Mouse (Mus musculus) thymus, adult 2 months (tissue): Measurements from ENCODE around the gene Dapk2. TPM values are rescaled to one million over a fixed set of nuclear protein-coding genes. Genes with fewer than 3 reads are reported as not detected.

ENCODE experiments used
- DNase-seq: peaks from one replicate; pipeline ENCODE4 v3.0.0; 2021
- H3K27ac ChIP-seq: fragments of 200-500 bp; 2 replicates; pipeline ENCODE4 v1.5.1; 2012; ENCODE audit warnings: low read length, control low read depth; ENCODE audit not compliant: control insufficient read depth, insufficient read depth
- H3K27me3 ChIP-seq: fragments of 200-500 bp; 2 replicates; pipeline ENCODE4 v1.6.1; 2012; ENCODE audit warnings: mild to moderate bottlenecking, low read length, moderate library complexity, mixed read lengths; ENCODE audit not compliant: control insufficient read depth, insufficient read depth
- H3K36me3 ChIP-seq: fragments of 200-500 bp; 2 replicates; pipeline ENCODE4 v1.6.1; 2012; ENCODE audit warnings: mild to moderate bottlenecking, low read length, moderate library complexity; ENCODE audit not compliant: control insufficient read depth, insufficient read depth
- H3K4me1 ChIP-seq: fragments of 200-500 bp; replicated peaks from 2 replicates; pipeline ENCODE4 v1.6.1; 2012; ENCODE audit warnings: low read length; ENCODE audit not compliant: control insufficient read depth, insufficient read depth
- H3K4me3 ChIP-seq: fragments of 200-500 bp; 2 replicates; pipeline ENCODE4 v1.5.1; 2012; ENCODE audit warnings: mild to moderate bottlenecking, low read length, control low read depth, moderate library complexity; ENCODE audit not compliant: control insufficient read depth, insufficient read depth
- CTCF ChIP-seq: fragments of 200-500 bp; IDR thresholded peaks from 2 replicates; pipeline ENCODE4 v1.5.1; 2012; ENCODE audit warnings: mild to moderate bottlenecking, control low read depth, low read length, moderate library complexity, borderline replicate concordance; ENCODE audit not compliant: control insufficient read depth, poor library complexity, insufficient read depth; ENCODE audit errors: extremely low read depth
- POLR2A ChIP-seq: fragments of 200-500 bp; IDR thresholded peaks from 2 replicates; pipeline ENCODE4 v1.6.1; 2012; ENCODE audit warnings: mild to moderate bottlenecking, low read length, control low read depth, moderate library complexity; ENCODE audit not compliant: control insufficient read depth, poor library complexity, insufficient read depth; ENCODE audit errors: extremely low read depth
- whole genome bisulfite sequencing: fragments of 180-500 bp; shearing (Covaris S2); methylation state at CpG from one replicate; pipeline ENCODE4 v1.1.7; 2018; 5-methylcytosine and 5-hydroxymethylcytosine counted together
- polyA plus RNA-seq: library from polyadenylated mRNA; depleted of rRNA; stranded (reverse); fragments of >200 nt; gene quantifications from 2 replicates; pipeline ENCODE4 v1.2.3, GENCODE M21; 2012

The Dapk2 gene
- polyA plus RNA-seq, 1 experiment = 5.1 TPM

DNA sequence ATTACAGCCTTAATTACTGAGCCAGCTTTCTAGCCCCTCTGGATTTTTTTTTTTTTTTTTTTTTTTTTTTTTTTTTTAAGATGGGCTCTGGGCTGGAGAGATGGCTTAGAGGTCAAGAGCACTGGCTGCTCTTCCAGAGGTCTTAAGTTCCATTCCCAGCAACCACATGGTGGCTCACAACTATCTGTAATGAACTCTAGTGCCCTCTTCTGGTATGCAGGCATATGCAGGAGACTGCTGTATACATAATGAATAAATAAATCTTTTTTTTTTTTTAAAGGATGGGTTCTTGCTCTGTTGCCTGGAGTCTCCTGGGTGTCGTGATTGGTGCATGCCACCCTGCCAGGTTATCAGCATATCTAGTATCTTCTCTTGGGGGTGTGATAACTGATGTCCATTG, 2.5 kb upstream of the Dapk2 start:
- 74% methylated on average over 1 of the region's 1 CpGs for WGBS
- no peak overlapping the region for H3K27ac ChIP-seq
- H3K4me3 ChIP-seq = no peak overlapping the region
- H3K4me1 ChIP-seq = peaks cover 8% of the 10 kb centered on the region
- TF ChIP-seq POLR2A = no peak
- TF ChIP-seq CTCF = no peak
- DNase-seq = no peak
- H3K36me3 ChIP-seq = no peaks in the 10 kb centered on the region
- H3K27me3 ChIP-seq = peaks cover 2% of the 10 kb centered on the region; the same call in 1 of the 2 replicates

DNA sequence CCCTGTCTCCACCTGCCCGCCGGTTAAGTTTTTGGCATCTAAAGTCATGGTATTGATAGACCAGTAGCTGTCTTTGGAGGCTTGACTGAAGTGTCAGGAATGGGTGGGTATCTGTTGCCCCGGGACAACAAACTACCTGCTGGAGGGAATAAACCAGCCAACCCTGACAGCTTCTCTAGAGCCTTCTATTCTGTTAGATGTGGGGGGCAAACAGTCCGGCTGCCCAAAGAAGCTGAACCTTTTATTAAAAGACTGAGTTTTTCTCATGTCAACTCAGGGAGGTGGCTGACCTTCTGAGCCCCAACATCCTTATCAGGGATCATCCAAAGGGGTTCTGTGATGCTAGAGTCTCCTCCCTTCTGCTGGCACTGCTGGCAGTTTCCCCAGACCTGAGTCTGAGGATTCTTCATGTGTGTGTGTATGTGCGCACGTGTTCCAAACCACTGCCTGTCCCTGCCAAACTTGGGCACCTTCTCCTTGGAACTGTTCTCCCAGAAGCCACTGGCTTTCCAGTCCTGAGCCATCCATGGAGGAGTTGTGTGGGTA, 935 bp downstream of the Dapk2 start:
- H3K36me3 ChIP-seq = no peaks in the 10 kb centered on the region
- peaks cover 8% of the 10 kb centered on the region for H3K4me1 ChIP-seq
- peaks cover 2% of the 10 kb centered on the region; the same call in 1 of the 2 replicates for H3K27me3 ChIP-seq
- TF ChIP-seq CTCF (no peak), POLR2A (no peak)
- 90% methylated on average over 6 of the region's 6 CpGs for WGBS
- no peak for DNase-seq
- H3K27ac ChIP-seq = no peak overlapping the region
- no peak overlapping the region for H3K4me3 ChIP-seq

DNA sequence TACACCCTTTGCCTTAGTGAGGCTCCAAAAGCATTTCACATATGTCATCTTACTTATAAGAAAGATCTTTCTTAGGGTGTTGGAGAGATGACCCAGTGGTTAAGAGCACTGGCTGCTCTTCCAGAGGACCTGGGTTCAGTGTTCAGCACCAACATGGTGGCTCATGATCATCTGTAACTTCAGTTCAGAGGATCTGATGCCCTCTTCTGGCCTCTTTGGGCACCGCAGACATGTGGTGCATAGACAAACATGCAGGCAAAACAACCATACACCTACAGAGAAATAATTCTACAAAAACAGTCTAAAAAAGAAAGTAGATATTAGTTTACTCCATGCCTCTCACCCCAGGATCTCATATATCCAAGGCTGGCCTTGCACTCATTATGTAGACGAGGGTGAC, 2.1 kb downstream of the Dapk2 start:
- peaks cover 2% of the 10 kb centered on the region; the same call in 1 of the 2 replicates for H3K27me3 ChIP-seq
- H3K4me1 ChIP-seq = peaks cover 8% of the 10 kb centered on the region

GRCm38 (mm10) chr9:66162995-66163394, 5.0 kb downstream of the Dapk2 start:
- TF ChIP-seq POLR2A (no peak), CTCF (no peak)
- H3K4me3 ChIP-seq = no peak overlapping the region
- WGBS = 87% methylated on average over 9 of the region's 9 CpGs
- DNase-seq = no peak
- no peaks in the 10 kb centered on the region for H3K36me3 ChIP-seq
- H3K4me1 ChIP-seq = peaks cover 4% of the 10 kb centered on the region
- H3K27ac ChIP-seq = no peak overlapping the region
- H3K27me3 ChIP-seq = 0 out of 2 replicates have a peak, but pooled peaks cover 2% of the 10 kb centered on the region

More for the DNA sequence above, 2.1 kb downstream of the Dapk2 start:
- DNase-seq = no peak
- Histone ChIP-seq H3K27ac (no peak overlapping the region), H3K36me3 (no peaks in the 10 kb centered on the region), H3K4me3 (no peak overlapping the region)
- WGBS = 97% methylated on average over 2 of the region's 2 CpGs
- TF ChIP-seq POLR2A (no peak), CTCF (no peak)

GRCm38 (mm10) chr9:66167222-66167621, 9.2 kb downstream of the Dapk2 start:
- no peaks in the 10 kb centered on the region for H3K36me3 ChIP-seq
- H3K4me1 ChIP-seq = no peaks in the 10 kb centered on the region; the same call in 1 of the 2 replicates
- WGBS = 96% methylated on average over 5 of the region's 5 CpGs
- H3K27me3 ChIP-seq = no peaks in the 10 kb centered on the region
- H3K4me3 ChIP-seq = no peak overlapping the region
- DNase-seq = no peak
- H3K27ac ChIP-seq = no peak overlapping the region
- TF ChIP-seq CTCF (no peak), POLR2A (no peak)

DNA sequence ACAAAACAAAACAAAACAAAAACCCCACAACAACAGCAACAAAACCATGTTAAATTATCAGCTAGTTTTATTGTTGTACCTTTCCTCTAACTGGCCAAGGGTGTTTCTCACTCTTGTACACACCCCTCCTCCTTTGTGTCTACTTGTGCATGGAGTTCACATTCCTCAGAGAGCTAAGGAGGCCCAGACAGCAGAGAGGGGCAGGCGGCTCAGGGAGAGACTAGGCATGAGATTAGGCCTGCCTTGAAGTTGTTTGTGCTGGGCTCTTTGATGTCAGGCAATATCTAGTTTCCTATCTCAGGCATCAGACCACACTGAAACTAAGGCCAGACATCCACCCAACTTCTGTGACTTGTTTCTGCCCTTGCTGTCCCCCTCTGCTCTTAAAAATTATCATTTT, 10.2 kb downstream of the Dapk2 start:
- no peak overlapping the region for H3K27ac ChIP-seq
- H3K4me3 ChIP-seq = no peak overlapping the region
- no peaks in the 10 kb centered on the region for H3K27me3 ChIP-seq
- TF ChIP-seq POLR2A (no peak), CTCF (no peak)
- DNase-seq = no peak
- no peaks in the 10 kb centered on the region for H3K36me3 ChIP-seq
- WGBS = 15% methylated on average over 1 of the region's 1 CpGs
- H3K4me1 ChIP-seq = no peaks in the 10 kb centered on the region; the same call in 1 of the 2 replicates

- Histone ChIP-seq H3K36me3 (no peaks in the 10 kb centered on the region), H3K4me3 (no peak overlapping the region), H3K27me3 (no peaks in the 10 kb centered on the region), H3K4me1 (no peaks in the 10 kb centered on the region; the same call in 1 of the 2 replicates), H3K27ac (no peak overlapping the region)
- 90% methylated on average over 5 of the region's 5 CpGs for WGBS
- TF ChIP-seq POLR2A (no peak), CTCF (no peak)
- DNase-seq = no peak
Measured at GRCm38 (mm10) chr9:66170506-66170905, 12.5 kb downstream of the Dapk2 start.
